Mouse (Mus musculus) lung, embryonic 16.5 days (tissue): ENCODE measurements around the gene Telo2. TPM values are rescaled to one million over a fixed set of nuclear protein-coding genes. Genes with fewer than 3 reads are reported as not detected.
"Not testable (repeated sequence)": the region's sequence is repeated elsewhere in the genome, so short reads cannot be mapped to it uniquely, and the experiment has no call there.

Experiments
- ATAC-seq: fragments of 200-750 bp; cut with Nextera tagmentation; 2 replicates; pipeline ENCODE4 v1.8.0; 2017; ENCODE audit warnings: low read depth, mild to moderate bottlenecking, moderate library complexity
- H3K27ac ChIP-seq: fragments of 300-500 bp; sonication (generic); 2 replicates; pipeline ENCODE4 v1.5.1; 2014; ENCODE audit warnings: mild to moderate bottlenecking, control low read depth, low read length
- H3K27me3 ChIP-seq: fragments of 300-500 bp; sonication (generic); 2 replicates; pipeline ENCODE4 v1.6.1; 2014; ENCODE audit warnings: low read depth, low read length, mixed read lengths; ENCODE audit not compliant: control insufficient read depth, insufficient read depth
- H3K36me3 ChIP-seq: fragments of 300-500 bp; sonication (generic); 2 replicates; pipeline ENCODE4 v1.6.1; 2014; ENCODE audit warnings: low read length; ENCODE audit not compliant: control insufficient read depth, insufficient read depth
- H3K4me1 ChIP-seq: fragments of 300-500 bp; sonication (generic); replicated peaks from 2 replicates; pipeline ENCODE4 v1.6.1; 2014; ENCODE audit warnings: low read length, mixed read lengths; ENCODE audit not compliant: control insufficient read depth, insufficient read depth
- H3K4me2 ChIP-seq: fragments of 300-500 bp; sonication (generic); 2 replicates; pipeline ENCODE4 v1.6.1; 2014; ENCODE audit warnings: low read depth, low read length, control low read depth
- H3K4me3 ChIP-seq: fragments of 300-500 bp; sonication (generic); 2 replicates; pipeline ENCODE4 v1.5.1; 2014; ENCODE audit warnings: mild to moderate bottlenecking, low read length, control low read depth
- H3K9ac ChIP-seq: fragments of 300-500 bp; sonication (generic); 2 replicates; pipeline ENCODE4 v1.6.1; 2014; ENCODE audit warnings: low read length, control low read depth
- H3K9me3 ChIP-seq: fragments of 300-500 bp; sonication (generic); 2 replicates; pipeline ENCODE4 v1.6.1; 2016; ENCODE audit warnings: low read length; ENCODE audit not compliant: control insufficient read depth
- WGBS: fragments of 180-500 bp; shearing (Covaris S2); extraction: QIAGEN DNeasy Blood & Tissue Kit; methylation state at CpG from one replicate; pipeline ENCODE4 v1.1.7; 2014; 5-methylcytosine and 5-hydroxymethylcytosine counted together
- polyA plus RNA-seq: library from polyadenylated mRNA; unstranded; fragments of >200 nt; fragmentation: Nextera tagmentation; extraction: Ambion mirVana; gene quantifications from 2 replicates; pipeline ENCODE4 v1.2.1, GENCODE M21; 2015

The Telo2 gene
- polyA plus RNA-seq, 1 experiment from 2014 or later = 42.4 TPM

- H3K36me3 ChIP-seq = no peaks in the 10 kb centered on the region
- 47% methylated on average over 9 of the region's 9 CpGs for WGBS
- no peaks in the 10 kb centered on the region for H3K27me3 ChIP-seq
- no peak for ATAC-seq
- H3K9me3 ChIP-seq = no peaks in the 10 kb centered on the region
- no peak overlapping the region for H3K9ac ChIP-seq
- no peaks in the 10 kb centered on the region for H3K4me1 ChIP-seq
- H3K4me3 ChIP-seq = no peak overlapping the region
- H3K27ac ChIP-seq = no peak overlapping the region
- no peak overlapping the region for H3K4me2 ChIP-seq
Measured at GRCm38 (mm10) chr17:25127681-25128080, 11.9 kb upstream of the Telo2 start.

- ATAC-seq = no peak
- 35% methylated on average over 8 of the region's 8 CpGs for WGBS
- no peak overlapping the region for H3K27ac ChIP-seq
Measured at GRCm38 (mm10) chr17:25127079-25127478, 11.3 kb upstream of the Telo2 start.

GRCm38 (mm10) chr17:25125442-25126060 is 9.8 kb upstream of the Telo2 start:
- not testable (repeated sequence) for H3K9me3 ChIP-seq, H3K4me1 ChIP-seq, H3K27me3 ChIP-seq, H3K4me3 ChIP-seq, H3K4me2 ChIP-seq, H3K36me3 ChIP-seq, H3K27ac ChIP-seq, ATAC-seq, H3K9ac ChIP-seq
- WGBS = 71% methylated on average over 3 of the region's 3 CpGs

More at GRCm38 (mm10) chr17:25127079-25127478, 11.3 kb upstream of the Telo2 start:
- Histone ChIP-seq H3K27me3 (no peaks in the 10 kb centered on the region), H3K4me2 (no peak overlapping the region), H3K9ac (no peak overlapping the region), H3K4me1 (no peaks in the 10 kb centered on the region), H3K4me3 (no peak overlapping the region), H3K36me3 (no peaks in the 10 kb centered on the region), H3K9me3 (no peaks in the 10 kb centered on the region)

- Histone ChIP-seq H3K4me3 (no peak overlapping the region), H3K4me2 (no peak overlapping the region), H3K27me3 (no peaks in the 10 kb centered on the region; the same call in 1 of the 2 replicates), H3K36me3 (no peaks in the 10 kb centered on the region), H3K9me3 (no peaks in the 10 kb centered on the region), H3K9ac (no peak overlapping the region), H3K27ac (no peak overlapping the region), H3K4me1 (no peaks in the 10 kb centered on the region)
- WGBS = 20% methylated on average over 7 of the region's 7 CpGs
- no peak for ATAC-seq
Measured at GRCm38 (mm10) chr17:25123979-25124378, 8.2 kb upstream of the Telo2 start.

- Histone ChIP-seq H3K4me3 (no peak within 1 kb of the TSS), H3K9ac (no peak within 1 kb of the TSS), H3K36me3 (no peaks in the 10 kb centered on the region), H3K27me3 (no peaks in the 10 kb centered on the region; the same call in 1 of the 2 replicates), H3K9me3 (no peaks in the 10 kb centered on the region), H3K27ac (no peak within 1 kb of the TSS), H3K4me2 (no peak within 1 kb of the TSS), H3K4me1 (peaks cover 4% of the 10 kb centered on the region)
- WGBS = 31% methylated on average over 3 of the region's 3 CpGs
- ATAC-seq = no peak
Measured at GRCm38 (mm10) chr17:25120406-25120805, 4.6 kb upstream of the Telo2 start, which contains the start of gene Ptx4. TSS of gene Ptx4 (plus strand) at chr17:25120760.

GRCm38 (mm10) chr17:25117263-25117662 is 1.5 kb upstream of the Telo2 start:
- no peak overlapping the region for H3K9ac ChIP-seq
- H3K4me1 ChIP-seq = peaks cover 16% of the 10 kb centered on the region
- no peak overlapping the region for H3K4me2 ChIP-seq
- no peak overlapping the region for H3K27ac ChIP-seq
- H3K27me3 ChIP-seq = no peaks in the 10 kb centered on the region; the same call in 1 of the 2 replicates
- 31% methylated on average over 4 of the region's 4 CpGs for WGBS
- no peak overlapping the region for H3K4me3 ChIP-seq
- ATAC-seq = no peak
- no peaks in the 10 kb centered on the region for H3K9me3 ChIP-seq
- no peaks in the 10 kb centered on the region for H3K36me3 ChIP-seq

GRCm38 (mm10) chr17:25114908-25115645 is 690 bp downstream of the Telo2 start:
- Histone ChIP-seq H3K4me3 (peak overlapping the region; percentile 73), H3K27ac (peak overlapping the region; percentile 94), H3K9me3 (no peaks in the 10 kb centered on the region), H3K36me3 (0 out of 2 replicates have a peak, but pooled peaks cover 8% of the 10 kb centered on the region), H3K4me1 (peaks cover 17% of the 10 kb centered on the region), H3K27me3 (no peaks in the 10 kb centered on the region; the same call in 1 of the 2 replicates), H3K4me2 (peak overlapping the region; percentile 94), H3K9ac (peak overlapping the region; percentile 83)
- 7% methylated on average over 23 of the region's 23 CpGs for WGBS
- peak; percentile 60 for ATAC-seq

GRCm38 (mm10) chr17:25112423-25112810 is 3.4 kb downstream of the Telo2 start:
- H3K27ac ChIP-seq = peak overlapping the region; percentile 35
- 58% methylated on average over 3 of the region's 3 CpGs for WGBS

GRCm38 (mm10) chr17:25111739-25112422 is 3.9 kb downstream of the Telo2 start:
- peaks cover 17% of the 10 kb centered on the region for H3K4me1 ChIP-seq
- H3K27me3 ChIP-seq = no peaks in the 10 kb centered on the region
- 52% methylated on average over 8 of the region's 8 CpGs for WGBS
- H3K36me3 ChIP-seq = peaks cover 21% of the 10 kb centered on the region
- no peak overlapping the region for H3K4me3 ChIP-seq
- H3K4me2 ChIP-seq = no peak overlapping the region
- H3K27ac ChIP-seq = peak overlapping the region; percentile 35
- no peaks in the 10 kb centered on the region for H3K9me3 ChIP-seq
- peak overlapping the region; percentile 1; the same call in 1 of the 2 replicates for H3K9ac ChIP-seq
- peak; percentile 21; the same call in 1 of the 2 replicates for ATAC-seq

More at GRCm38 (mm10) chr17:25112423-25112810, 3.4 kb downstream of the Telo2 start:
- Histone ChIP-seq H3K4me2 (no peak overlapping the region), H3K9me3 (no peaks in the 10 kb centered on the region), H3K9ac (peak overlapping the region; percentile 1; the same call in 1 of the 2 replicates), H3K4me1 (peaks cover 17% of the 10 kb centered on the region), H3K36me3 (peaks cover 18% of the 10 kb centered on the region), H3K4me3 (no peak overlapping the region), H3K27me3 (no peaks in the 10 kb centered on the region)
- ATAC-seq = no peak
